Mouse (Mus musculus): ENCODE data around the gene Pced1b.
"Not testable (repeated sequence)": the region's sequence is repeated elsewhere in the genome, so short reads cannot be mapped to it uniquely, and the experiment has no call there.

Gene Pced1b

GRCm38 (mm10) chr15:97345110-97345509, 98.2 kb downstream of the Pced1b start:
- DNase-seq, result no peak

GRCm38 (mm10) chr15:97345917-97346316, 99.0 kb downstream of the Pced1b start:
- no peak for DNase-seq

GRCm38 (mm10) chr15:97346413-97346812, 99.5 kb downstream of the Pced1b start:
- no peak for DNase-seq

GRCm38 (mm10) chr15:97346897-97347296, 100.0 kb downstream of the Pced1b start:
- DNase-seq, result no peak

GRCm38 (mm10) chr15:97348566-97349315, 101.8 kb downstream of the Pced1b start:
- no peak for DNase-seq

- DNase-seq, result no peak
Observed at GRCm38 (mm10) chr15:97350528-97350927, 103.6 kb downstream of the Pced1b start.

GRCm38 (mm10) chr15:97351016-97351415, 104.1 kb downstream of the Pced1b start:
- DNase-seq, result peak in 1 of 2 experiments; percentile 6

- DNase-seq, result no peak
Observed at GRCm38 (mm10) chr15:97351681-97352080, 104.8 kb downstream of the Pced1b start.

GRCm38 (mm10) chr15:97355676-97356303, 108.9 kb downstream of the Pced1b start:
- no peak for DNase-seq

- no peak for DNase-seq
Observed at GRCm38 (mm10) chr15:97357016-97357415, 110.1 kb downstream of the Pced1b start.

GRCm38 (mm10) chr15:97360842-97361770, 114.2 kb downstream of the Pced1b start:
- DNase-seq, result no peak

GRCm38 (mm10) chr15:97361771-97362171, 114.9 kb downstream of the Pced1b start:
- DNase-seq, result no peak

GRCm38 (mm10) chr15:97364271-97364670, 117.4 kb downstream of the Pced1b start:
- DNase-seq, result not testable (repeated sequence)

- DNase-seq, result no peak
Observed at GRCm38 (mm10) chr15:97364968-97365367, 118.1 kb downstream of the Pced1b start.

- no peak for DNase-seq
Observed at GRCm38 (mm10) chr15:97368035-97368608, 121.2 kb downstream of the Pced1b start.

GRCm38 (mm10) chr15:97368631-97369030, 121.7 kb downstream of the Pced1b start:
- DNase-seq, result no peak

- DNase-seq, result no peak
Observed at GRCm38 (mm10) chr15:97369144-97369543, 122.2 kb downstream of the Pced1b start.

GRCm38 (mm10) chr15:97370880-97371279, 124.0 kb downstream of the Pced1b start:
- DNase-seq, result no peak

GRCm38 (mm10) chr15:97372043-97372442, 125.1 kb downstream of the Pced1b start:
- not testable (repeated sequence) for DNase-seq

- no peak for DNase-seq
Observed at GRCm38 (mm10) chr15:97372611-97373131, 125.8 kb downstream of the Pced1b start.

- DNase-seq, result no peak
Observed at GRCm38 (mm10) chr15:97373203-97374084, 126.5 kb downstream of the Pced1b start.

All from cerebellum, postnatal 36 days (tissue).